Comparison of ENCODE assay signal across 14 mouse cellular contexts in the genomic region with DNA sequence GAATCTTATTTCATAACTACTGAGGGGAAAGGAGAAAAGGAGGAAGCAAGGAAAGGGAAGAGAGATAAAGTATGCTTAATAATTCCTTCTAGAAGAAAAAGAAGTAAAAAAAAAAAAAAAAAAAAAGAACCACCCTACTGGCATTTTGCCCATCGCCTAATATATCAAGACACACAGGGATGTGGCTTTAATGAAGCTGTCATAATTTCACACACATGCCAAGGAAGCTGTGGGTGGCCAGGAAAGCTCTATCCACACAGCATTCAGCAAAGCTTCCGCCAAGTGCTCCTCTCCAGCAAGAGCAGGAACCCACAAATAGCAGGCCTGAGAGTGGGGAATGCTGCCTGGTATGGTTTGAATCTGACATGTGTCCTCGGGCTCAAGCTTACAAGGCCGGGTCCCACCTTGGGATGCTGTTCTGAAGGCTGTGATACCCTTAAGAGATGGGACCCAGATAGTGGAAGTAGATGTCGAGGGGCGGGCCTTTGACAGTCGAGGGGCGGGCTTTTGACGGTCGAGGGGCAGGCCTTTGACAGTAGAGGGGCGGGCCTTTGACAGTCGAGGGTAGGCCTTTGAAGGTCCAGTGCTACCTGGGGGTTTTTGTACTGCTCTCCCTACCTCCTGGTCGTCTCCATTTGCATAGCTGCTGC.
DNase-seq lines count a peak whose midpoint lies in the region; ATAC-seq lines count a peak whose summit lies in the region.
"Had no signal": no experiment of that assay in that cellular context is flagged by ENCODE, and none has a peak within 500 bp of the region (broad histone marks: within the 10 kb centered on the region; RNA-seq: fewer than 3 reads in every experiment).

No protein-coding gene starts in this region.

- no peak overlapping the region for H3K9ac ChIP-seq in neural tube, embryonic 15.5 days (replicated peaks)
- H3K9ac ChIP-seq: limb, embryonic 13.5 days; midbrain, embryonic 12.5 days had no signal

- ATAC-seq in neural tube, embryonic 15.5 days (ENCODE audit: low FRiP score): no peak

- DNase-seq in cerebellum, postnatal 25 days: peak; percentile 26 to 60
- DNase-seq in cerebellum, adult 18-20 months: no peak
- peak; percentile 35 for DNase-seq in kidney, postnatal 10 days
- DNase-seq in kidney, adult 9 months: no peak
- DNase-seq in right cerebral cortex, adult 18-20 months: peak; percentile 56
- no peak for DNase-seq in right cerebral cortex, postnatal 4 days
- no peak for DNase-seq in B cell, adult 2 months
- DNase-seq: embryo, embryonic 11 days; kidney, adult 2 months; lung, adult 2 months had no signal

- H3K36me3 ChIP-seq in neural tube, embryonic 15.5 days: no peaks in the 10 kb centered on the region
- H3K36me3 ChIP-seq: G1E; limb, embryonic 13.5 days; midbrain, embryonic 12.5 days had no signal

- H3K9me3 ChIP-seq in neural tube, embryonic 15.5 days (replicated peaks): no peaks in the 10 kb centered on the region
- H3K9me3 ChIP-seq: limb, embryonic 13.5 days; midbrain, embryonic 12.5 days had no signal

- H3K4me1 ChIP-seq in neural tube, embryonic 15.5 days: peaks cover 12% of the 10 kb centered on the region; the same call in 1 of the 2 replicates
- H3K4me1 ChIP-seq: midbrain, embryonic 12.5 days had no signal

- WGBS in neural tube, embryonic 15.5 days: 64% methylated on average over 13 of the region's 13 CpGs

- H3K27ac ChIP-seq in neural tube, embryonic 15.5 days (replicated peaks): peak overlapping the region; percentile 19
- H3K27ac ChIP-seq: limb, embryonic 13.5 days; midbrain, embryonic 12.5 days had no signal

- H3K4me3 ChIP-seq in neural tube, embryonic 15.5 days (replicated peaks): no peak overlapping the region
- H3K4me3 ChIP-seq: limb, embryonic 13.5 days; midbrain, embryonic 12.5 days had no signal

- no peaks in the 10 kb centered on the region for H3K27me3 ChIP-seq in neural tube, embryonic 15.5 days (replicated peaks)
- H3K27me3 ChIP-seq: midbrain, embryonic 12.5 days had no signal

- H3K4me2 ChIP-seq in neural tube, embryonic 15.5 days: no peak overlapping the region
- H3K4me2 ChIP-seq: limb, embryonic 13.5 days; midbrain, embryonic 12.5 days had no signal

Comparison
In these comparisons a context has a peak if more than half of its experiments do, and no peak if none do; other contexts are left out.
1. DNase-seq: peak in cerebellum, postnatal 25 days (2 of 2), kidney, postnatal 10 days (single experiment) and right cerebral cortex, adult 18-20 months (single experiment); none in cerebellum, adult 18-20 months (0 of 2), kidney, adult 9 months (single experiment), right cerebral cortex, postnatal 4 days (single experiment) and B cell, adult 2 months (0 of 2).